Mouse (Mus musculus) CH12.LX (cell line): ENCODE results near the gene Tnc. TPM values are rescaled to one million over a fixed set of nuclear protein-coding genes. Genes with fewer than 3 reads are reported as not detected.

Experiments used
- DNase-seq: peaks from one replicate; pipeline ENCODE4 v3.0.0-alpha.2; 2013; ENCODE audit errors: extremely low read depth
- H3K27ac ChIP-seq: 2 replicates; pipeline ENCODE4 v1.5.1; 2012; ENCODE audit warnings: low read depth, mild to moderate bottlenecking, control low read depth, moderate library complexity; ENCODE audit not compliant: insufficient read depth
- H3K27me3 ChIP-seq: replicated peaks from 2 replicates; pipeline ENCODE3; 2012; ENCODE audit warnings: inconsistent platforms
- H3K36me3 ChIP-seq, 2 experiments: replicated peaks in 1 of 2; 2 replicates each; pipeline versions ENCODE3 to v1.6.1; 2012; ENCODE audit warnings: inconsistent platforms in 1 of 2, low read length in 1 of 2, mild to moderate bottlenecking in 1 of 2, mixed read lengths in 1 of 2, moderate library complexity in 1 of 2; ENCODE audit not compliant: control insufficient read depth in 1 of 2, insufficient read depth in 1 of 2
- H3K4me1 ChIP-seq, 2 experiments: 2 replicates each; pipeline ENCODE4 v1.6.1; 2012; ENCODE audit warnings: inconsistent platforms in 1 of 2, moderate library complexity in 1 of 2; ENCODE audit not compliant: insufficient read depth in 2 of 2, control insufficient read depth in 1 of 2
- H3K4me2 ChIP-seq: 2 replicates; pipeline ENCODE4 v1.6.1; 2012; ENCODE audit warnings: low read depth, mild to moderate bottlenecking, control low read depth; ENCODE audit not compliant: poor library complexity, insufficient read depth, severe bottlenecking
- H3K4me3 ChIP-seq, 3 experiments: fragments of 150-350 bp in 1 of 3; sonication (generic) in 1 of 3; replicated peaks in 1 of 3; 2 replicates each; pipeline versions ENCODE3 to v1.5.1; 2011 to 2012; ENCODE audit warnings: low read depth in 2 of 3, low read length in 2 of 3, mild to moderate bottlenecking in 2 of 3, moderate library complexity in 2 of 3, control low read depth in 1 of 3, improper control_type of control experiment in 1 of 3, inconsistent platforms in 1 of 3, mixed read lengths in 1 of 3; ENCODE audit not compliant: poor library complexity in 1 of 3
- H3K79me2 ChIP-seq: replicated peaks from 2 replicates; pipeline ENCODE4 v1.6.1; 2012; ENCODE audit warnings: mild to moderate bottlenecking, moderate library complexity; ENCODE audit not compliant: control insufficient read depth, poor library complexity, insufficient read depth, severe bottlenecking; ENCODE audit errors: extremely low read depth
- H3K9ac ChIP-seq: 2 replicates; pipeline ENCODE4 v1.6.1; 2012; ENCODE audit warnings: low read depth, mild to moderate bottlenecking, control low read depth, moderate library complexity; ENCODE audit not compliant: insufficient read depth
- H3K9me3 ChIP-seq: replicated peaks from 2 replicates; pipeline ENCODE3; 2012; ENCODE audit warnings: low read length, inconsistent platforms, mixed read lengths
- CHD1 ChIP-seq: IDR thresholded peaks from 2 replicates; pipeline ENCODE4 v1.6.1; 2012; ENCODE audit warnings: low read depth, low read length, improper control_type of control experiment, inconsistent platforms
- CTCF ChIP-seq, 2 experiments: IDR thresholded peaks in 1 of 2; conservative IDR thresholded peaks in 1 of 2; 2 replicates each; pipeline ENCODE4 v1.5.1; 2011 to 2012; ENCODE audit warnings: low read depth in 2 of 2, low read length in 2 of 2, improper control_type of control experiment in 1 of 2, inconsistent platforms in 1 of 2, mild to moderate bottlenecking in 1 of 2, moderate library complexity in 1 of 2
- EP300 ChIP-seq: IDR thresholded peaks from 2 replicates; pipeline ENCODE4 v1.6.1; 2011; ENCODE audit warnings: low read length, improper control_type of control experiment
- ETS1 ChIP-seq: conservative IDR thresholded peaks from 2 replicates; pipeline ENCODE4 v1.6.1; 2012; ENCODE audit warnings: low read depth, mild to moderate bottlenecking, inconsistent platforms, low read length, improper control_type of control experiment, moderate library complexity
- HCFC1 ChIP-seq: IDR thresholded peaks from 2 replicates; pipeline ENCODE4 v1.6.1; 2012; ENCODE audit warnings: low read depth, mild to moderate bottlenecking, inconsistent platforms, low read length, improper control_type of control experiment
- IRF4 ChIP-seq: IDR thresholded peaks from 2 replicates; pipeline ENCODE4 v1.6.1; 2014; ENCODE audit warnings: low read depth, mild to moderate bottlenecking, inconsistent platforms, low read length, improper control_type of control experiment
- JUND ChIP-seq: conservative IDR thresholded peaks from 2 replicates; pipeline ENCODE4 v1.6.1; 2011; ENCODE audit warnings: low read depth, low read length, improper control_type of control experiment
- KAT2A ChIP-seq: IDR thresholded peaks from 2 replicates; pipeline ENCODE4 v1.6.1; 2012; ENCODE audit warnings: low read length, improper control_type of control experiment, inconsistent platforms; ENCODE audit not compliant: insufficient replicate concordance
- MAFK ChIP-seq: IDR thresholded peaks from 2 replicates; pipeline ENCODE4 v1.6.1; 2011; ENCODE audit warnings: low read length, improper control_type of control experiment; ENCODE audit not compliant: insufficient replicate concordance
- MAX ChIP-seq: IDR thresholded peaks from 2 replicates; pipeline ENCODE4 v1.6.1; 2011; ENCODE audit warnings: low read length, improper control_type of control experiment
- MAZ ChIP-seq: IDR thresholded peaks from 2 replicates; pipeline ENCODE4 v1.6.1; 2012; ENCODE audit warnings: low read depth, mild to moderate bottlenecking, inconsistent platforms, low read length, improper control_type of control experiment, moderate library complexity
- MXI1 ChIP-seq: IDR thresholded peaks from 2 replicates; pipeline ENCODE4 v1.6.1; 2011; ENCODE audit warnings: mild to moderate bottlenecking, low read depth, low read length, improper control_type of control experiment
- MYC ChIP-seq: IDR thresholded peaks from 2 replicates; pipeline ENCODE4 v1.6.1; 2011; ENCODE audit warnings: low read depth, mild to moderate bottlenecking, improper control_type of control experiment, low read length
- PAX5 ChIP-seq: IDR thresholded peaks from 2 replicates; pipeline ENCODE4 v1.6.1; 2012; ENCODE audit warnings: low read length, inconsistent platforms, mixed read lengths
- POLR2A ChIP-seq: IDR thresholded peaks from 2 replicates; pipeline ENCODE4 v1.6.1; 2011; ENCODE audit warnings: low read depth, mild to moderate bottlenecking, improper control_type of control experiment, low read length
- POLR2AphosphoS2 ChIP-seq: IDR thresholded peaks from 2 replicates; pipeline ENCODE4 v1.6.1; 2011; ENCODE audit warnings: low read depth, low read length, improper control_type of control experiment
- RCOR1 ChIP-seq: conservative IDR thresholded peaks from 2 replicates; pipeline ENCODE4 v1.6.1; 2012; ENCODE audit warnings: low read depth, mild to moderate bottlenecking, inconsistent platforms, low read length, improper control_type of control experiment
- SMC3 ChIP-seq: IDR thresholded peaks from 2 replicates; pipeline ENCODE4 v1.6.1; 2011; ENCODE audit warnings: low read depth, low read length, improper control_type of control experiment
- TCF12 ChIP-seq: IDR thresholded peaks from 2 replicates; pipeline ENCODE4 v1.6.1; 2014; ENCODE audit warnings: low read depth, mild to moderate bottlenecking, inconsistent platforms, low read length, improper control_type of control experiment
- USF1 ChIP-seq: IDR thresholded peaks from 2 replicates; pipeline ENCODE4 v1.6.1; 2014; ENCODE audit warnings: low read depth, mild to moderate bottlenecking, inconsistent platforms, low read length, improper control_type of control experiment
- USF2 ChIP-seq: conservative IDR thresholded peaks from 2 replicates; pipeline ENCODE4 v1.6.1; 2011; ENCODE audit warnings: low read depth, low read length, improper control_type of control experiment
- ZC3H11A ChIP-seq: IDR thresholded peaks from 2 replicates; pipeline ENCODE4 v1.6.1; 2012; ENCODE audit warnings: low read depth, mild to moderate bottlenecking, inconsistent platforms, low read length, improper control_type of control experiment
- ZKSCAN1 ChIP-seq: IDR thresholded peaks from 2 replicates; pipeline ENCODE4 v1.6.1; 2012; ENCODE audit warnings: low read depth, inconsistent platforms, low read length, improper control_type of control experiment, borderline replicate concordance
- ZMIZ1 ChIP-seq: IDR thresholded peaks from 2 replicates; pipeline ENCODE4 v1.6.1; 2012; ENCODE audit warnings: low read depth, mild to moderate bottlenecking, inconsistent platforms, low read length, improper control_type of control experiment
- ZNF384 ChIP-seq: IDR thresholded peaks from 2 replicates; pipeline ENCODE4 v1.6.1; 2012; ENCODE audit warnings: low read depth, low read length, improper control_type of control experiment, inconsistent platforms
- dilution Hi-C: fragments of 300-500 bp; cut with MboI; formaldehyde crosslinking; loops from 2 replicates; pipeline ENCODE4 v1.14.3; 2020; ENCODE audit warnings: low sequenced_read_pairs; ENCODE audit not compliant: extremely low pct_unique_long_range_greater_than_20kb, extremely low pct_ligation_motif_present
- in situ Hi-C: fragments of 300-500 bp; cut with MboI; formaldehyde crosslinking; loops from 3 replicates; pipeline ENCODE4 v1.14.3; 2019; ENCODE audit warnings: low sequenced_read_pairs, low pct_ligation_motif_present, low pct_unique_long_range_greater_than_20kb, mixed read lengths
- polyA plus RNA-seq: library from polyadenylated mRNA; unstranded; fragments of >175 nt; gene quantifications from 2 replicates; pipeline ENCODE4 v1.2.1, GENCODE M21; 2012; ENCODE audit warnings: low read depth; ENCODE audit not compliant: insufficient read length
- total RNA-seq, 2 experiments: library from RNA; depleted of rRNA; stranded (reverse); fragments of 300-350 nt in 1 of 2; fragments of >200 nt in 1 of 2; gene quantifications; 2 replicates each; pipeline ENCODE4 v1.2.3; 2012 to 2014

The Tnc gene
- total and polyA plus RNA-seq, 3 experiments = 0.13 to 1.2 TPM; not detected in 1

DNA sequence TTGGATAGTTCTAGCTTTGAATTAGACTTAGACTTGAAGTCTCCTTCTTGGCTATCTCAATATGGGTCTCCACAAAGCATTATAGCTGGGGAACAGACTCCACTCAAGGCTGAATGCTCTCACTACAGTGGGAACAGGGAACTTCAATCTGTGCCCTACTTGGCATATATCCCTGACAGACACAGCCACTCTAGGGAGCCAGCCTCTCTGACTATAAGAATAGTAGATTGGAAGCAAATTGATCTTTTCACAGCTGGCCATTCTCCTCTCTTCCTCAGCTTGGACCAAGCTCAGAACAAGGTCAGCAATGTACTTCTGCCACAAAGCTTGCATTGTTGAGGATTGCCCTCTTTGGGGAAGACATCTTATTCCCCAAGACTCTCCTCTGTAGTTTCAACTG, 27.9 kb upstream of the Tnc start:
- H3K9ac ChIP-seq = no peak overlapping the region
- H3K36me3 ChIP-seq = no peaks in the 10 kb centered on the region
- no peak overlapping the region for H3K4me3 ChIP-seq
- no peaks in the 10 kb centered on the region for H3K79me2 ChIP-seq
- H3K4me1 ChIP-seq = no peaks in the 10 kb centered on the region
- no peak overlapping the region for H3K27ac ChIP-seq
- TF ChIP-seq MAFK = no peak
- no peak for TF ChIP-seq USF2
- no peak for TF ChIP-seq MXI1
- TF ChIP-seq MAZ = no peak
- no peak overlapping the region for H3K4me2 ChIP-seq
- no peaks in the 10 kb centered on the region for H3K27me3 ChIP-seq
- in situ Hi-C loops = no loop called here
- dilution Hi-C loops = no loop called here
- no peak for DNase-seq
- H3K9me3 ChIP-seq = no peaks in the 10 kb centered on the region

DNA sequence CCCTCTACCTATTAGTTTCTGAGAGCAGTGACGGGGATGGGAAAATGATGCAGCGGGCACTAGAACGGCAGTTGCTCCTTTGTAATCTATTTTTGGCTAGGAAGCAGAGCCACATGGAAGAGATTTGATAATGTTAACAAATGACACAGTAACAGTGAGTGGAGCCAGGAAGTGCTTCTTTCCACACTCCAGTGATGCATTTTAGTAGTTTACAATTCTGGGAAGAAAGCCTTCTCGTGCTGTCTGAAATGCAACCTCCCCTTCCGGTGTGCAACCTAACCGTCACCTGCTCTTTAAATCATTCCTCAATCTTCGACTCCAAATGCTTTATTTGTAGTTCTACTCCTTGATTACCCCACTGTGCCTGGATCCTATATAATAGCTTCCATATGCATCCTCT, 20.6 kb upstream of the Tnc start:
- Histone ChIP-seq H3K27me3 (no peaks in the 10 kb centered on the region), H3K4me3 (no peak overlapping the region), H3K79me2 (no peaks in the 10 kb centered on the region), H3K4me2 (no peak overlapping the region), H3K4me1 (peaks cover 3% of the 10 kb centered on the region in 2 experiments; a peak in 2 of 4 replicates), H3K9me3 (no peaks in the 10 kb centered on the region), H3K36me3 (no peaks in the 10 kb centered on the region), H3K27ac (no peak overlapping the region), H3K9ac (no peak overlapping the region)
- in situ Hi-C loops (no loop called here), dilution Hi-C loops (no loop called here)
- no peak for TF ChIP-seq ZMIZ1
- no peak for TF ChIP-seq PAX5
- no peak for TF ChIP-seq EP300
- no peak for TF ChIP-seq RCOR1
- TF ChIP-seq JUND = no peak
- no peak for TF ChIP-seq CHD1
- no peak for TF ChIP-seq MXI1
- no peak for TF ChIP-seq HCFC1
- TF ChIP-seq MYC = no peak
- no peak for TF ChIP-seq CTCF (conservative IDR thresholded peaks at IDR 0.05 in 1 of 2, IDR thresholded peaks at IDR 0.05 in 1 of 2; ENCODE audit: low read depth in 2 of 2, low read length in 2 of 2)
- TF ChIP-seq KAT2A = no peak
- TF ChIP-seq SMC3 = no peak
- DNase-seq = no peak

- dilution Hi-C loops = no loop called here
- Histone ChIP-seq H3K27me3 (no peaks in the 10 kb centered on the region), H3K9me3 (no peaks in the 10 kb centered on the region), H3K79me2 (no peaks in the 10 kb centered on the region), H3K27ac (no peak overlapping the region), H3K9ac (no peak overlapping the region), H3K36me3 (no peaks in the 10 kb centered on the region), H3K4me2 (0 out of 2 replicates have a peak overlapping the region, but pooled peaks have one; percentile 3), H3K4me3 (no peak overlapping the region), H3K4me1 (peaks cover 3% of the 10 kb centered on the region in 2 experiments; a peak in 2 of 4 replicates)
- no peak for DNase-seq
- in situ Hi-C loops = no loop called here
- TF ChIP-seq ETS1 (no peak), MYC (no peak), ZC3H11A (no peak), ZNF384 (no peak), MAFK (no peak), POLR2AphosphoS2 (no peak), KAT2A (no peak), IRF4 (no peak), ZMIZ1 (no peak), MAX (no peak), SMC3 (no peak), ZKSCAN1 (no peak), PAX5 (no peak), TCF12 (no peak), MXI1 (no peak), USF1 (no peak), POLR2A (no peak), RCOR1 (no peak)
Observed at GRCm38 (mm10) chr4:64065266-64065665, 18.5 kb upstream of the Tnc start.
